Mouse (Mus musculus) thymus, adult 2 months (tissue): ENCODE measurements around the gene Ttc16.

Experiments used
- CTCF ChIP-seq: fragments of 200-500 bp; IDR thresholded peaks from 2 replicates; pipeline ENCODE4 v1.5.1; 2012; ENCODE audit warnings: mild to moderate bottlenecking, control low read depth, low read length, moderate library complexity, borderline replicate concordance; ENCODE audit not compliant: control insufficient read depth, poor library complexity, insufficient read depth; ENCODE audit errors: extremely low read depth
- POLR2A ChIP-seq: fragments of 200-500 bp; IDR thresholded peaks from 2 replicates; pipeline ENCODE4 v1.6.1; 2012; ENCODE audit warnings: mild to moderate bottlenecking, low read length, control low read depth, moderate library complexity; ENCODE audit not compliant: control insufficient read depth, poor library complexity, insufficient read depth; ENCODE audit errors: extremely low read depth

DNA sequence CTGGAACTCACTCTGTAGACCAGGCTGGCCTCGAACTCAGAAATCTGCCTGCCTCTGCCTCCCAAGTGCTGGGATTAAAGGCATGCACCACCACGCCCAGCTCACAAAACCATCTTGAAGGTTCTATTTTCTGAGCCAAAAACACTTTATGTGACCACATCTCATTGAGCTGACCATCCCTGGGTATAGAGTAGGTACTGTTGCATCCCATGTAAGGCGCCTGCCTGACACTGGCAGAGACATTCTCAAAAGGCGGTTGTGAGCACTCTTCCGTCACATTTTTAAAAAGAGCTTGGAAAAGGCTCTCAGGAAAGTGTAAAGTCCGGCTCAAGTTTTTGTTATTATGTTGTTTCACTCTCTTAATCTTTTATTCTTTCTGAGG lies 18.8 kb downstream of the Ttc16 start:
- TF ChIP-seq POLR2A: no peak
- TF ChIP-seq CTCF: no peak
